Mouse (Mus musculus): ENCODE results near the gene Atp6v0e2.

The Atp6v0e2 gene

GRCm38 (mm10) chr6:48573280-48573679, 35.9 kb downstream of the Atp6v0e2 start:
- DNase-seq (ENCODE audit: low read depth, low spot score), result no peak

- DNase-seq (ENCODE audit: low read depth, low spot score), result no peak
Measured at GRCm38 (mm10) chr6:48573981-48574380, 36.6 kb downstream of the Atp6v0e2 start.

DNA sequence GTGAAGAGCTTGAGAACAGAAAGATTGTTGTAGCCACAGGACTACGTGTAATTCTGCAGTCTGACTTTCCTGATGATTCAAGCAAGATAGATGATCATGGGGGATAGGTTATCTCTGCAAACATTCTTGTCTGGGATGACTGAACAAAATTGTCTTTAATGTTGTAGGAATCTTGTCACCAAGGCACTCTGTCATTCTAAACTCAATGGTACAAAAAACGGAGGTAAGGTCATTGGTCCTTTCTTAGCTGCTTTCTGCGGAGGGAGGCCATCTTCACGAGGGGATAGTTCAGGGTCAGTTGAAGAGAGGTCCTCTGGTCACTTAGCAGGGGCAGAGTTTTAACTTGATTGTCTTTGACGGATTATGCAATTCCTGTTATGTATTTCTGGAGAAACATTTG, 41.3 kb downstream of the Atp6v0e2 start:
- DNase-seq (ENCODE audit: low read depth, low spot score), result peak; percentile 57

GRCm38 (mm10) chr6:48579215-48579648, 41.8 kb downstream of the Atp6v0e2 start:
- DNase-seq (ENCODE audit: low read depth, low spot score), result peak; percentile 88

- DNase-seq (ENCODE audit: low read depth, low spot score), result no peak
Measured at GRCm38 (mm10) chr6:48581257-48581656, 43.8 kb downstream of the Atp6v0e2 start.

DNA sequence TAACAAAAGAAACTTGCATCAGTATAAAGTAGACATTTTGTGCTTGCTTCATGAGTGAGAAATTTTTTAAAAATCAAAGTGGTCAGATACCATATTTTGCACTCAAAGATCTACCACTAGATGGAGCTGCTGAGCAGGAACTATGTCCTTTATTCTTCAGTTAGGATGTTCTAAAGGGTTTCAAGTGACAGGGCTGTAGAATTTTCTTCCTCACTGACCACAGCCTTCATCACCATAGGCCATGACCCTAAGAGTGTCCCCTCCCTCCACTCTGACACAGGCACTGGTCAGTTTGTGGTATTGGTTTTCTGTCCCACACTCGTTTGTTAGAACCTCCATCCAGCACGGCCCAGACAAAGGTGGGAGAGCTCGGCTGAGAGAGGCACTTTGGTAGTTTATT, 44.6 kb downstream of the Atp6v0e2 start:
- DNase-seq (ENCODE audit: low read depth, low spot score), result peak; percentile 87

- no peak for DNase-seq (ENCODE audit: low read depth, low spot score)
Measured at GRCm38 (mm10) chr6:48589194-48589750, 51.9 kb downstream of the Atp6v0e2 start, which contains the start of gene Gm45021. Gene Gm45021 (plus strand): TSS chr6:48589610.

Measured in 3T3-L1 (cell line).